Mouse (Mus musculus): Measurements from ENCODE around the gene Exd2.

DNA sequence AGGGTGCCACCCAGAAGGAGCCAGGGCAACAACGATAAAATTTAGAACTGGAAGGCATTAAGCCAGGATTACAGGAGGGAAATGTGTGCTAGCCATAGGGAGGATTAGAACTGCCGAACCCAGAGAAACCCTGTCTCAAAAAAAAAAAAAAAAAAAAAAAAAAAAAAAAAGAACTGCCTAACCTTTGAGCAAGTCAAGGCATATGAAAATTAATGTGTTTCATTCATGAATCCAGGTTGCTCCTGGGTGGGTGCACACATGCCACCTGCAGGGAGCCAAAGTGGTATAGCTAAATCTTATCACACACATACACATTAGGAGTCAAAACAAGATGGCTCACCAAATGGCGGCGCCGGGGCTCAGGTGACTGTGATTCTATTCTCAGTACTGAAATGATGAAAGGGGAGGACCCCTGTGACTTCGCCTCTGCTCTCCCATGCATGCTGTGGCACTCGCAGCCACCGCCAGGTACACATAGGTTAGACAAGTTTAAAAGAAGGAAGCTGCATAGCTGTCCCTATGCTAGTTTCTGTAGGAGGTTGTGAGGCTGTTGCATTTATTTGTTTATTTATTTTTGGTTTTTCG is 18.3 kb upstream of the Exd2 start:
- TF ChIP-seq EP300 (IDR thresholded peaks at IDR 0.05; ENCODE audit: low read depth) (no peak), CTCF (IDR thresholded peaks at IDR 0.05; ENCODE audit: low read depth) (no peak)
